Mouse (Mus musculus) hindbrain, embryonic 10.5 days (tissue): Measurements from ENCODE around the gene Vmn2r23. TPM values are rescaled to one million over a fixed set of nuclear protein-coding genes. Genes with fewer than 3 reads are reported as not detected.
"Not testable (repeated sequence)": the region's sequence is repeated elsewhere in the genome, so short reads cannot be mapped to it uniquely, and the experiment has no call there.

ENCODE experiments used
- DNase-seq: peaks from one replicate; pipeline ENCODE4 v3.0.0-alpha.2; 2017; ENCODE audit warnings: low spot score
- H3K27ac ChIP-seq: fragments of 300-500 bp; sonication (generic); 2 replicates; pipeline ENCODE4 v1.5.1; 2016; ENCODE audit warnings: mild to moderate bottlenecking, moderate library complexity
- H3K27me3 ChIP-seq: fragments of 300-500 bp; sonication (generic); 2 replicates; pipeline ENCODE4 v1.6.1; 2016; ENCODE audit warnings: mild to moderate bottlenecking; ENCODE audit not compliant: poor library complexity, insufficient read depth, severe bottlenecking
- H3K36me3 ChIP-seq: fragments of 300-500 bp; sonication (generic); 2 replicates; pipeline ENCODE4 v1.6.1; 2016; ENCODE audit warnings: mild to moderate bottlenecking, moderate library complexity
- H3K4me1 ChIP-seq: fragments of 300-500 bp; sonication (generic); replicated peaks from 2 replicates; pipeline ENCODE4 v1.6.1; 2016; ENCODE audit warnings: mild to moderate bottlenecking
- H3K4me3 ChIP-seq: fragments of 300-500 bp; sonication (generic); 2 replicates; pipeline ENCODE4 v1.5.1; 2016; ENCODE audit warnings: mild to moderate bottlenecking, moderate library complexity
- H3K9me3 ChIP-seq: fragments of 300-500 bp; sonication (generic); 2 replicates; pipeline ENCODE4 v1.6.1; 2016; ENCODE audit warnings: mild to moderate bottlenecking, moderate library complexity
- WGBS: fragments of 180-500 bp; shearing (Covaris S2); methylation state at CpG from one replicate; pipeline ENCODE4 v1.1.7; 2016; 5-methylcytosine and 5-hydroxymethylcytosine counted together
- polyA plus RNA-seq: library from polyadenylated mRNA; unstranded; fragments of >200 nt; fragmentation: Nextera tagmentation; extraction: Ambion mirVana; gene quantifications from 2 replicates; pipeline ENCODE4 v1.2.1, GENCODE M21; 2016

Gene Vmn2r23
- not detected in 2 replicates for polyA plus RNA-seq

GRCm38 (mm10) chr6:123702370-123702769, at the start of gene Vmn2r23:
Gene Vmn2r23 (plus strand): TSS chr6:123702670.
- H3K27me3 ChIP-seq: no peaks in the 10 kb centered on the region
- H3K9me3 ChIP-seq: no peaks in the 10 kb centered on the region
- H3K4me3 ChIP-seq: no peak within 1 kb of the TSS
- no peaks in the 10 kb centered on the region for H3K36me3 ChIP-seq
- H3K27ac ChIP-seq: no peak within 1 kb of the TSS
- 70% methylated on average over 1 of the region's 1 CpGs for WGBS
- H3K4me1 ChIP-seq: peaks cover under 1% of the 10 kb centered on the region; the same call in 1 of the 2 replicates
- no peak for DNase-seq

- Histone ChIP-seq H3K27ac (no peak overlapping the region), H3K9me3 (no peaks in the 10 kb centered on the region), H3K36me3 (no peaks in the 10 kb centered on the region), H3K27me3 (no peaks in the 10 kb centered on the region), H3K4me1 (no peaks in the 10 kb centered on the region), H3K4me3 (no peak overlapping the region)
- WGBS: 69% methylated on average over 6 of the region's 6 CpGs
- DNase-seq: no peak
Measured at GRCm38 (mm10) chr6:123657040-123657439, 45.4 kb upstream of the Vmn2r23 start.

GRCm38 (mm10) chr6:123696639-123697038, 5.8 kb upstream of the Vmn2r23 start:
- not testable (repeated sequence) for DNase-seq, H3K27ac ChIP-seq, H3K36me3 ChIP-seq, H3K27me3 ChIP-seq, H3K9me3 ChIP-seq, H3K4me1 ChIP-seq, H3K4me3 ChIP-seq
- 11% methylated on average over 1 of the region's 1 CpGs for WGBS

- DNase-seq: no peak
Measured at GRCm38 (mm10) chr6:123697213-123697612, 5.3 kb upstream of the Vmn2r23 start.

GRCm38 (mm10) chr6:123770031-123770430, 67.6 kb downstream of the Vmn2r23 start:
- H3K9me3 ChIP-seq: no peaks in the 10 kb centered on the region
- H3K27ac ChIP-seq: no peak overlapping the region
- H3K4me3 ChIP-seq: no peak overlapping the region
- H3K4me1 ChIP-seq: no peaks in the 10 kb centered on the region
- DNase-seq: no peak
- H3K27me3 ChIP-seq: no peaks in the 10 kb centered on the region
- 89% methylated on average over 3 of the region's 3 CpGs for WGBS
- no peaks in the 10 kb centered on the region for H3K36me3 ChIP-seq

More at GRCm38 (mm10) chr6:123697213-123697612, 5.3 kb upstream of the Vmn2r23 start:
- Histone ChIP-seq H3K4me3 (no peak overlapping the region), H3K9me3 (no peaks in the 10 kb centered on the region), H3K27ac (no peak overlapping the region), H3K4me1 (peaks cover 5% of the 10 kb centered on the region; the same call in 1 of the 2 replicates), H3K27me3 (no peaks in the 10 kb centered on the region), H3K36me3 (no peaks in the 10 kb centered on the region)

- H3K36me3 ChIP-seq: no peaks in the 10 kb centered on the region
- DNase-seq: no peak
- WGBS: 85% methylated on average over 1 of the region's 1 CpGs
Measured at GRCm38 (mm10) chr6:123778579-123778978, 76.1 kb downstream of the Vmn2r23 start, which contains the start of gene Vmn2r24. Gene Vmn2r24 (plus strand): TSS chr6:123778879.

GRCm38 (mm10) chr6:123784857-123785256, 82.4 kb downstream of the Vmn2r23 start:
- WGBS: 61% methylated on average over 2 of the region's 2 CpGs

More at GRCm38 (mm10) chr6:123778579-123778978, 76.1 kb downstream of the Vmn2r23 start, which contains the start of gene Vmn2r24:
- Histone ChIP-seq H3K27me3 (no peaks in the 10 kb centered on the region), H3K27ac (no peak within 1 kb of the TSS), H3K4me3 (no peak within 1 kb of the TSS), H3K9me3 (no peaks in the 10 kb centered on the region), H3K4me1 (no peaks in the 10 kb centered on the region)

GRCm38 (mm10) chr6:123793746-123794145, 91.3 kb downstream of the Vmn2r23 start:
- Histone ChIP-seq H3K4me1 (no peaks in the 10 kb centered on the region), H3K9me3 (0 out of 2 replicates have a peak, but pooled peaks cover 2% of the 10 kb centered on the region), H3K36me3 (no peaks in the 10 kb centered on the region), H3K4me3 (no peak overlapping the region), H3K27me3 (no peaks in the 10 kb centered on the region), H3K27ac (no peak overlapping the region)
- 38% methylated on average over 9 of the region's 9 CpGs for WGBS
- DNase-seq: no peak

More at GRCm38 (mm10) chr6:123784857-123785256, 82.4 kb downstream of the Vmn2r23 start:
- no peaks in the 10 kb centered on the region for H3K27me3 ChIP-seq
- DNase-seq: no peak
- H3K36me3 ChIP-seq: no peaks in the 10 kb centered on the region
- H3K4me3 ChIP-seq: no peak overlapping the region
- H3K4me1 ChIP-seq: no peaks in the 10 kb centered on the region
- no peak overlapping the region for H3K27ac ChIP-seq
- no peaks in the 10 kb centered on the region for H3K9me3 ChIP-seq

Other genes with a start within 250 kb of the Vmn2r23 start
- gene Vmn2r21, start 169.3 kb upstream of the Vmn2r23 start, polyA plus RNA-seq: not detected in 2 replicates
- not detected in 2 replicates for gene Vmn2r22, start 51.9 kb upstream of the Vmn2r23 start, polyA plus RNA-seq
- gene Vmn2r24, start 76.2 kb downstream of the Vmn2r23 start, polyA plus RNA-seq: not detected in 2 replicates
- not detected in 2 replicates for gene Vmn2r25, start 150.8 kb downstream of the Vmn2r23 start, polyA plus RNA-seq